Mouse (Mus musculus) kidney, adult 18-20 months (tissue): ENCODE measurements around the gene Pcsk4.

Experiments used
- DNase-seq: peaks from one replicate; pipeline ENCODE4 v3.0.0; 2021

Pcsk4 gene

DNA sequence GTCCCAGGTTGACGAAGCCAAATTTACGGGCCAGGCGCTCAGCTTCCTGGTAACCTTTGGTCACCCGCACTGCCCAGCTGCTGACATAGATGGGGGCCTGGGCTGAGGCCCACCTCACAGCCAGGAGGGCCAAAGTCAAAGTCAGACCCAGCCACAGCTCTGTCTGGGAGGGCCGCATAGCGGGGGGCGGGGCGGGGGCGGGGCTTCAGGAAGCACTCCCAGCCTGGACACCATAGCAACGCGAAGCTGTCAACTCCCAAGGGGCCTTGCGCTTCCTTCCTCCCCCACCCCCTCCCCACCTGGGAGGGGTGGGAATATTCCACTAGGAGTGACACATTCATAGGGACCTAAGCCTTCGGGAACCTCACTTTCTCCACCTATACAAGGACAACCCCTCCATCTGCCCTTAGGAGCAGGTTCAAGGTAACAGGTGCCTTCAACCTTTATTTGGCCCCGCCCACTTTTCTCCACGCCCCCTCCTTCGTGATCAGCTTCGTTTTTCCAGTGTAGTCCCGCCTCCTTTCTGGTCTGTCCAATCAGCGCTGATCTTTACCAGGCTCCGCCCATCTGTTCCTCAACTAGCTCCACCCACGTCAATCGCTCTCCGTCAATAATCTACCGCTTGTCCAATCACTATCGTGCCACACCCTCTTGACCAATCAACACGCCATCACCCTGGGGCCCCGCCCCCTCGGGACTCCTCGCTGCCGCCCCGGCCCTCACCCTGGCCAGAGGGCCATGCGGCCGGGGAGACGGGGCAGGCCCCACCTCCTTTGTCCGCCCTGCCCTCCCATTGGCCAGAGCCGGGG is at the start of gene Pcsk4, which contains the start of gene Reep6:
Pcsk4 (minus strand) TSS at position 226 of the 809 bp plus-strand sequence.
Reep6 (plus strand) TSS at position 681 of the 809 bp plus-strand sequence.
- peak; percentile 95 for DNase-seq

DNA sequence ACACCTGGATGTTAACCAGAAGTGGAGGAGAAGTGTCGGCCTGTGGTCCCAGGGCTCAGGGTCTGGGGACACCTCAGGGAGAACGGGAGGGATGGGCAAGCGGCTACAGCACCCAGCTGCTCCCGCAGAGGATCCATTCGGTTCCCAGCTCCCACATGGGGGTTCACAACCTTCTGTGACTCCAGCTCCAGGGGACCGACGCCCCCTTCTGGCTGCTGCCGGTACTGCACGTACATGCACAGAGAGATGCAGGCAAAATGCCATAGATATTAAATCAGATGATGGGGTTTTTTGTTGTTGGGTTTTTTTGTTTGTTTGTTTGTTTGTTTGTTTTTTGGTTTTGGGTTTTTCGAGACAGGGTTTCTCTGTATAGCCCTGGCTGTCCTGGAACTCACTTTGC is 48.4 kb upstream of the Pcsk4 start:
- DNase-seq, result no peak

DNA sequence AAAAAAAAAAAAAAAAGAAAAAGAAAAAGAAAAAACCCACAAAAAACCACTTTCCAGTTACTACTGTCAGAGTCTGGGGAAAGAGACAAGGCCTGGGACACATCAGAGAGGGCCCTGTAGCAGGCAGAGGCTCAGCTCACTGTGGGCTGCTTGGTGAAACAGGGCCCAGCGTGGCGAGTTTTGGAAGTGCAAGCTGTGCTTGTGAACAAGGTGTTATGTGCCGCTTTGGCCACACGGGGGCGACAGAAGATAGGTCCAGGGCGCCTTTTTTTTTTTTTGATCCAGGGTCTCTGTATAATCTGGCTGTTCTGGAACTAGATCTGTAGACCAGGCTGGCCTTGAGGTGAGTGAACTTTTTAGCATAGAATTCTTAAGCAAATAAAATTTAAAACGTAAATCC is 46.9 kb upstream of the Pcsk4 start:
- peak; percentile 91 for DNase-seq

DNA sequence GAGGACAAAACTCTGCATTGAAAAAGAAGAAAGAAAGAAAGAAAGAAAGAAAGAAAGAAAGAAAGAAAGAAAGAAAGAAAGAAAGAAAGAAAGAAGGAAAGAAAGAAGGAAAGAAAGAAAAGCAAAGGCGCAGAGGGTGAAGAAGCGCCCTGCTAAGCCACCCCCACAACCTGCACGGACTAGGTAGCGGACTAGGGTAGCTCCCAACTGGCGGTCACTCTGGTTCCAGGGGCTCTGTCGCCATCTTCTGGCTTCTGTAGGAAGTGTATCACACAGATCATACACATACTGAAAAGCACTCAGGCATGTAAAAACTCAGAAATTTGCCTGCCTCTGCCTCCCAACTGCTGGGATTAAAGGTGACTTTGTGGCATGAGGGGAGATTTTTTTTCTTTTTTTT is 44.8 kb upstream of the Pcsk4 start:
- DNase-seq, result peak; percentile 85

- DNase-seq, result no peak
Measured at GRCm38 (mm10) chr10:80372706-80373105, 43.4 kb upstream of the Pcsk4 start.

GRCm38 (mm10) chr10:80371983-80372382 is 42.7 kb upstream of the Pcsk4 start:
- DNase-seq, result no peak

DNA sequence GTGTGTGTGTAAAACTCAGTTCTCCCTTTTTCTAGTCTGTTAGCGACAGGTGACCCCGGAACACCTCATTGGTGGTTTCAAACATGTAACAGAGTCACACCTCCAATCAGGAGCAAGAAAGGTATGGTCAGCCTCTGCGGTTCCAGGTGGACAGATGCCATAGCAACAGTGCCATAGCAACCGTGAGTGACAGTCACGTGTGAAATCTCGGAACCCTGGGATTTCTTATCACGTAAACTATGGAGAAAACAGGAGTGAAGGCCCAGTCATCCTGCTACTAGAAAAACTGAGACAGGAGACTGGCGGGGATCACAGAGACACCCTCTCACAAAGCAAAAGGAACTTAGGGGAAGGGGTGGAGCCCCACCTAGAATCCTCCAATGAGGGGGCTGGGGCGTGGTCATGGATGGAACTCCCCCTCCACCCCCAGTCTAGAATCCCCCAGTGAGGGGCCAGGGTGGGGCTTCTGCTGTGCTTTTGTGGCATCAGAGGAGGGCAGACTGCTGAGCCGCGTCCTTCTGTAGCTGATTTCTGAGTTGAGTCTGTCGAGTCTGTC is 42.2 kb upstream of the Pcsk4 start:
- DNase-seq, result peak; percentile 54

GRCm38 (mm10) chr10:80369995-80370747 is 40.9 kb upstream of the Pcsk4 start:
- DNase-seq, result no peak

- DNase-seq, result no peak
Measured at GRCm38 (mm10) chr10:80368392-80368791, 39.1 kb upstream of the Pcsk4 start.

DNA sequence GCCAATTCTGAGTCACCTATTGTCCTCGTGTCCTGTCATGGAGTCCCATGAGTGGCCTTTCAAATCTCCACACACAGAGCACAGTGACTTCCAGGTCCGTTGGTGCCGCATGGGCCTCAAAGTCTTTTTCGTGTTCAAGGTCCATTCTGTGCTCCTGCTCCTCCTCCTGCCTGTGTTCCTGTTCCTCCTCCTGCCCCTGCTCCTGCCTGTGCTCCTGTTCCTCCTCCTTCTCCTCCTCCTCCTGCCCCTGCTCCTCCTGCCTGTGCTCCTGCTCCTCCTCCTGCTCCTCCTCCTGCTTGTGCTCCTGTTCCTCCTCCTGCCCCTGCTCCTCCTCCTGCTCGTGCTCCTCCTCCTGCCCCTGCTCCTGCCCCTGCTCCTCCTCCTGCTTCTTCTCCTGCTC is 38.7 kb upstream of the Pcsk4 start:
- DNase-seq, result no peak

- no peak for DNase-seq
Measured at GRCm38 (mm10) chr10:80365736-80366135, 36.4 kb upstream of the Pcsk4 start.

DNA sequence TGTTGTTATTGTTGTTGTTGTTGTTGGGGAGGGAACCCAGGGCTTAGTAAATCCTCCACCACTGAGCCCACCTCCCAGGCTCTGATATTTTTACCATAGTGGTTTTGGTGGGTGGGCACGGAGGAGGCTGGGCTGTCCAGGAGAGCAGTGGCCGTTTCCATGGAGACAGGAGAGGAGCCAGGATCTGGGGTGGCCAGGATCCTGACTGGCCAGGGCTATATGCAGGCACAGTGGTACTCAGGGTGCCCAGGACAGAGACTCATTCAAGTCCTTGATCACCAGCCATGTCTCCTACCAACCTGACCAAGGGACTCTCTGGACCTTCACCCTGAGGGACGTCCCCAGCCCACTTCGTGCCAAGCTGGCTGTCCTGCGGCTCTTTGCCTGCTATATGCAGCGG is 34.4 kb upstream of the Pcsk4 start:
- DNase-seq, result no peak

DNA sequence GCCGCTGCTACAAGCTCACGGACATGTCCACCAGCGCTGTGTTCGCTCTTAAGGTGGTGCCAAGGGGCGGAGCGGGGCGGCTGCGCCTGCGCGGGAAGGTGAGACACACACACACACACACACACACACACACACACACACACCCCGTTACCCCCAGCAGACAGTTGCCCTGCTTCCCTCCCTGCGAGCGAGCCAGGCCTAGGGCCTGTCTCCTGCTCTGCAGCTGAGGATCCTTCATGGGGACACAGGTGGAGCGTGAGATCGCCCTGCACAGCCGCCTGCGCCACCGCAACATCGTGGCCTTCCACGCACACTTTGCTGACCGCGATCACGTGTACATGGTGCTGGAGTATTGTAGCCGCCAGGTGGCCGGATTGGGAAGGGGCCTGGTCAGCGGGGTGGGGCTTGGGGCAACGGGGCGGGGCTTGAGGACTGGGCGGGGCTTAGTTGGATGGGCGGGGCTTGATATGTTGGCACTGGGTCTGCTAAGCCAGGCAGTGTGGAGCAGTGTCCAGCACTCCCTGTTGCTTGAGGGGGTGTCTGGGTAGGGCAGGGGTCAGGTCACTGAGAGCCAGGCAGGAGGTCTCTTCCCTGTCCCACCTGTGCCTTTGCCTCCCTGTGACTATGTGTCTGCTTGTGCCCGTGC is 28.8 kb upstream of the Pcsk4 start:
- peak; percentile 68 for DNase-seq

GRCm38 (mm10) chr10:80357336-80357735 is 28.0 kb upstream of the Pcsk4 start:
- no peak for DNase-seq

DNA sequence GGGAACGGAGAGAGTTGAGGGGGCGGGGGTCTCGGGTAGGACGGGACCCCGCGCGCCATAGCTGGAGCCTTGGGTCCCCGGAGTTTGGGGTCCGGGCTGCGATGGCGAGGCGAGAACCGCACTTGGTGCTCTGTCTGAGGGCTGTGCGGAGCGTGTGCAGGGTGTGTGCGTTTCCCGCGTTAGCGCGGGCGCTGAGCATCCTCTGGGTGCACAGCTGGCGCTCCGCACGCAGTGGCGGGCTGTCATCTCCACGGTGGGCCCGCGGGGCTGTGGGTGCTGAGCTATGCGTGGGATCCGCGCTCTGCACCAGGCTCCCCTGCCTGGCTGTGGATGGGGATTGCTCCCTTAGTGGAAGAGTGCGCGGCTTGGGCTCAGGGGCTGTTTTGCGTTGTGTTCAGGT is 27.4 kb upstream of the Pcsk4 start:
- DNase-seq, result no peak

DNA sequence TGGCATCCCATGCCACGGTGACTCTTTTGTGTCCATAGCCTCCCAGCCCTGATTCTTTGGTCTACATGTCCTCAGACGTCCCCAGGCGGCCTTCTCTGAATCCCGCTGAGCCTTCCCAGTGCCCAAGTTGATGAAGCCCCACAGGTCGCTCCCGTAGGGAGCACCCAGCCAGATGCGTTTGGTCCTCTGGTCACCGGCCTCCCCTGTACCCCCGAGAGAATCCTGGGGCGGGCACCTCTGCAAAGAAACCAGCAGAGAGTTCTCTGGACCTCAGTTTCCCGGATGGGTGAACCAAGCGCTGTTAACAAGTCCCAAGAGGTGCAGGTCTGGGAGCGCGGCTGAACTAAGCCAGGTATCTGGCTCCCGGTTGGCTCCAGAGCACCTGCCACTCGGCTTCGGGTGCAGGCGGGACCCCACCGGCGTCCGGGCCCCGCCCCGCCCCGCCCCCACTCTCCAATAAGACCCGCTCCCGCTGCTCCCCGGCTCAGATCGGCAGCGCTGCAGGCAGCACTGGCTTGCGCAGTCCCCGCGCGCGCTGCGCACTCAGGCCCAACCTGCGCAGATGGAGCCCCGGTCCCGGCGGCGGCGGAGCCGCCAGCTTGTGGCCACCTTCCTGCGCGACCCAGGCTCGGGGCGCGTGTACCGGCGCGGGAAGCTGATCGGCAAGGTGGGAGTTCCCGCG is 26.8 kb upstream of the Pcsk4 start, which contains the start of gene Plk5:
Plk5 (plus strand) TSS at position 459 of the 682 bp plus-strand sequence.
- no peak for DNase-seq

- DNase-seq, result no peak
Measured at GRCm38 (mm10) chr10:80355431-80355830, 26.1 kb upstream of the Pcsk4 start.

DNA sequence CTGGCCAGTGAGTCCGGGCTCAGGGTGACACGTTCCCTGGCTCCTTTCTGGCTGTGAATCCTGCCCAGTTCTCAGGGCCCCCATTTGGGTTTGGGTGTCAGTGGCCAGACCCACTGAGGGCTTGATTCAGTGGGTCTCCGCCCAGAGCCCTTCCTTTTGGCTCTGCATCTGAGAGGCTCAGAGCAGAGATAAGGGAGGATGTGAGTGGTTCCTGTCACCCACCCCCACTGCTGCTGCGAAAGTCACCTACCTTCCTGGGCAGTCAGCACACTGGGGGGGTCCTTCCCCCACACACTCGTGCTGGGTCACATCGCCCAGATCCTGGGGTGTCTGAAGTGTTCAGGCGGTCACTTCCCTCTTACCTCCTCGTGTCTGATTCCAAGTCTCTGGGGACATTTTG is 23.4 kb upstream of the Pcsk4 start:
- DNase-seq, result no peak

- peak; percentile 63 for DNase-seq
Measured at GRCm38 (mm10) chr10:80351896-80352295, 22.6 kb upstream of the Pcsk4 start.

DNA sequence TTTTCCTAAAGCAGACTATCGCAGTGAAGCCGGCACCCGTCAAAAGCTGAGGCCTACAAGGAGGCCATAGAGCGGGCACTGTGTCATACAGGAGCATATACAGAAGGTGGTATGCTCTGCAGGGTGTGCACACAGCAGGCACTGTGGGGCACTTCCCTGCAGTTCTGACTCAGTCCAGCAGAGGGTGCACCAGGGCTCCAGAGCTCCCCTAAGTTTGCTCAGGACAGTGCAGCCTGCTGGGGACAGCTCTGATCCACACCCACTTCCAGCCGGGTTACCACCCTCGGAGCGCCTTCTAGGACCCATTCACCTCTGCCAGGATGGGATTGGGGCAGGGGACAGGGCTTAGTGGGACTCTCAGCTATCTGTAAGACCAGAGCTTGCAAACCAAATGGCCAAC is 21.0 kb upstream of the Pcsk4 start:
- peak; percentile 92 for DNase-seq

DNA sequence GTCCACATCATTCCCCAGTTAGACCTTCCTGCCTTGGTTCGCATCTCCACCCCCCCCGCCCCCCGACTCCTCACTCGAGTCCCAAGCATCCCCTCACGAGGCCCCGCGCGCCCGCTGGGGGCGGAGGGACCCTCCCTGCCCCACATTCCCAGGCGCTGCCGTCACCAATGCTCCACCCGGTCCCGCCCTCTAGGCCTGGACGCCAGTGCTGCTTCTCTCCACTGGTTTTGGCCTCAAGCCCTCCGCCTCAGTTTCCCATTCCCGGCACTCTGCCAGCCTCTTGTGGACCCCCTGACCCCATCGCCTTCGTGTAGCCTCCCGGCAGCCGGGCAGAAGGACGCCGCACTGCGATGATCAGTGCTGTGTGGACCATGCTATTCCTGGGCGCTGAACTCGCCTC is 19.7 kb upstream of the Pcsk4 start:
- DNase-seq, result no peak

GRCm38 (mm10) chr10:80348244-80348781 is 19.0 kb upstream of the Pcsk4 start, which contains the start of gene Adamtsl5:
Gene Adamtsl5 (minus strand): TSS chr10:80348412.
- peak; percentile 62 for DNase-seq
